Mouse (Mus musculus): ENCODE data around the gene Acot10. TPM values are rescaled to one million over a fixed set of nuclear protein-coding genes. Genes with fewer than 3 reads are reported as not detected.

Gene Acot10
- polyA plus RNA-seq, 1 experiment from 2014 or later, result 0.52 TPM

- Histone ChIP-seq H3K4me2 (replicated peaks; ENCODE audit: low read depth, low read length) (no peak overlapping the region), H3K4me1 (ENCODE audit: control insufficient read depth, insufficient read depth, low read length) (no peaks in the 10 kb centered on the region), H3K4me3 (ENCODE audit: low read depth, low read length) (no peak overlapping the region), H3K27me3 (ENCODE audit: control insufficient read depth, insufficient read depth, low read length) (no peaks in the 10 kb centered on the region), H3K36me3 (ENCODE audit: control insufficient read depth, insufficient read depth, low read length) (no peaks in the 10 kb centered on the region), H3K27ac (ENCODE audit: low read length) (no peak overlapping the region), H3K9ac (replicated peaks; ENCODE audit: low read depth, low read length) (no peak overlapping the region), H3K9me3 (ENCODE audit: control insufficient read depth, low read depth, low read length) (no peaks in the 10 kb centered on the region)
- 86% methylated on average over 3 of the region's 3 CpGs for WGBS
- no peak for ATAC-seq (ENCODE audit: insufficient number of reproducible peaks, insufficient read depth, low FRiP score, low read depth)
Measured at GRCm38 (mm10) chr15:20642905-20643414, 23.6 kb downstream of the Acot10 start.

- Histone ChIP-seq H3K9me3 (ENCODE audit: control insufficient read depth, low read depth, low read length) (no peaks in the 10 kb centered on the region), H3K4me1 (ENCODE audit: control insufficient read depth, insufficient read depth, low read length) (no peaks in the 10 kb centered on the region), H3K36me3 (ENCODE audit: control insufficient read depth, insufficient read depth, low read length) (no peaks in the 10 kb centered on the region), H3K4me2 (replicated peaks; ENCODE audit: low read depth, low read length) (no peak overlapping the region), H3K9ac (replicated peaks; ENCODE audit: low read depth, low read length) (no peak overlapping the region), H3K27ac (ENCODE audit: low read length) (no peak overlapping the region), H3K4me3 (ENCODE audit: low read depth, low read length) (no peak overlapping the region), H3K27me3 (ENCODE audit: control insufficient read depth, insufficient read depth, low read length) (no peaks in the 10 kb centered on the region)
- no peak for ATAC-seq (ENCODE audit: insufficient number of reproducible peaks, insufficient read depth, low FRiP score, low read depth)
- 72% methylated on average over 2 of the region's 2 CpGs for WGBS
Measured at GRCm38 (mm10) chr15:20639155-20639554, 27.4 kb downstream of the Acot10 start.

- 51% methylated on average over 2 of the region's 2 CpGs for WGBS
- Histone ChIP-seq H3K9me3 (ENCODE audit: control insufficient read depth, low read depth, low read length) (no peaks in the 10 kb centered on the region), H3K27me3 (ENCODE audit: control insufficient read depth, insufficient read depth, low read length) (no peaks in the 10 kb centered on the region), H3K4me3 (ENCODE audit: low read depth, low read length) (no peak overlapping the region), H3K27ac (ENCODE audit: low read length) (no peak overlapping the region), H3K36me3 (ENCODE audit: control insufficient read depth, insufficient read depth, low read length) (no peaks in the 10 kb centered on the region), H3K4me2 (replicated peaks; ENCODE audit: low read depth, low read length) (no peak overlapping the region), H3K4me1 (ENCODE audit: control insufficient read depth, insufficient read depth, low read length) (no peaks in the 10 kb centered on the region), H3K9ac (replicated peaks; ENCODE audit: low read depth, low read length) (no peak overlapping the region)
- ATAC-seq (ENCODE audit: insufficient number of reproducible peaks, insufficient read depth, low FRiP score, low read depth), result no peak
Measured at GRCm38 (mm10) chr15:20634593-20634992, 32.0 kb downstream of the Acot10 start.

Other genes starting within 250 kb of the Acot10 start
- gene Cdh12, start 217.5 kb downstream of the Acot10 start, polyA plus RNA-seq (2014; fragmentation: Nextera tagmentation; extraction: Ambion mirVana), result 1.3 and 1.4 TPM in 2 replicates